Mouse (Mus musculus) intestine, embryonic 16.5 days (tissue): ENCODE results near the gene Rassf2. TPM values are rescaled to one million over a fixed set of nuclear protein-coding genes. Genes with fewer than 3 reads are reported as not detected.

ENCODE experiments used
- ATAC-seq: fragments of 200-750 bp; cut with Nextera tagmentation; 2 replicates; pipeline ENCODE4 v1.8.0; 2017; ENCODE audit warnings: moderate TSS enrichment, moderate library complexity
- H3K27ac ChIP-seq: fragments of 300-500 bp; sonication (generic); 2 replicates; pipeline ENCODE4 v1.5.1; 2014; ENCODE audit warnings: mild to moderate bottlenecking, low read length
- H3K27me3 ChIP-seq: fragments of 300-500 bp; sonication (generic); replicated peaks from 2 replicates; pipeline ENCODE4 v1.6.1; 2014; ENCODE audit warnings: low read length, control low read depth, mixed read lengths; ENCODE audit not compliant: control insufficient read depth, insufficient read depth
- H3K36me3 ChIP-seq: fragments of 300-500 bp; sonication (generic); 2 replicates; pipeline ENCODE4 v1.6.1; 2014; ENCODE audit warnings: low read length, control low read depth; ENCODE audit not compliant: control insufficient read depth, insufficient read depth
- H3K4me1 ChIP-seq: fragments of 300-500 bp; sonication (generic); 2 replicates; pipeline ENCODE4 v1.6.1; 2014; ENCODE audit warnings: low read length, control low read depth, mixed read lengths; ENCODE audit not compliant: control insufficient read depth, insufficient read depth
- H3K4me2 ChIP-seq: fragments of 300-500 bp; sonication (generic); 2 replicates; pipeline ENCODE4 v1.6.1; 2014; ENCODE audit warnings: low read depth, low read length, control low read depth
- H3K4me3 ChIP-seq: fragments of 300-500 bp; sonication (generic); 2 replicates; pipeline ENCODE4 v1.5.1; 2014; ENCODE audit warnings: mild to moderate bottlenecking, low read length
- H3K9ac ChIP-seq: fragments of 300-500 bp; sonication (generic); 2 replicates; pipeline ENCODE4 v1.6.1; 2014; ENCODE audit warnings: low read depth, low read length
- H3K9me3 ChIP-seq: fragments of 300-500 bp; sonication (generic); 2 replicates; pipeline ENCODE4 v1.6.1; 2016; ENCODE audit warnings: low read length, control low read depth; ENCODE audit not compliant: control insufficient read depth
- WGBS: fragments of 180-500 bp; shearing (Covaris S2); extraction: QIAGEN DNeasy Blood & Tissue Kit; methylation state at CpG from one replicate; pipeline ENCODE4 v1.1.7; 2014; 5-methylcytosine and 5-hydroxymethylcytosine counted together
- polyA plus RNA-seq: library from polyadenylated mRNA; unstranded; fragments of >200 nt; fragmentation: Nextera tagmentation; extraction: Ambion mirVana; gene quantifications from 2 replicates; pipeline ENCODE4 v1.2.1, GENCODE M21; 2015

The Rassf2 gene
- 8.2 and 9.0 TPM in 2 replicates for polyA plus RNA-seq

GRCm38 (mm10) chr2:132029646-132030417, at the start of gene Rassf2:
Rassf2 (minus strand) TSS chr2:132030258.
- Histone ChIP-seq H3K9ac (peak within 1 kb of the TSS; percentile 71), H3K27ac (peak within 1 kb of the TSS; percentile 78), H3K4me2 (peak within 1 kb of the TSS; percentile 98), H3K4me3 (peak within 1 kb of the TSS; percentile 69), H3K4me1 (peaks cover 21% of the 10 kb centered on the region; the same call in 1 of the 2 replicates), H3K9me3 (no peaks in the 10 kb centered on the region), H3K27me3 (0 out of 2 replicates have a peak, but pooled peaks cover 11% of the 10 kb centered on the region), H3K36me3 (no peaks in the 10 kb centered on the region)
- ATAC-seq = peak; percentile 94
- 0% methylated on average over 29 of the region's 48 CpGs for WGBS

DNA sequence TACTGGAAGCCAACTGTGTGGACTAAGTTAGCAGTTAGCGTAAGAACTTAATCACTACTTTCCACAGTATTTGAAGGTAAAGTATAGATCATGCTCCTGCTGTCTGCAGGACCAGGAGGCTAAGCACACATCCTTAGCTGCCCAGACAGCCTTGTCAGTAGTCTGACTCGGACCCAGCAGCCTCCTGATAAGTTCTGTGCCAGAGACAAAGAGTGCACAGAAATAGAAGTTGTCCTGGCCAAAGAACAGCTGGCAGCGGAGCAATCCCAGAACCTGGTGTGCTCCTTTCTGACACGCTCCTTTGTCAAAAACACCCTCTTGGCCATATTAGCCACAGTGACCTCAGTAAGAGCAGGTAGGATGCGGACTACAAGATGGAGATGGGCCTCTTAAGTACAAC, 49.1 kb upstream of the Rassf2 start:
- Histone ChIP-seq H3K9me3 (no peaks in the 10 kb centered on the region), H3K36me3 (0 out of 2 replicates have a peak, but pooled peaks cover 8% of the 10 kb centered on the region), H3K4me1 (no peaks in the 10 kb centered on the region), H3K27ac (no peak overlapping the region), H3K4me2 (no peak overlapping the region), H3K27me3 (no peaks in the 10 kb centered on the region), H3K9ac (no peak overlapping the region), H3K4me3 (no peak overlapping the region)
- ATAC-seq = no peak
- WGBS = 80% methylated on average over 5 of the region's 5 CpGs

DNA sequence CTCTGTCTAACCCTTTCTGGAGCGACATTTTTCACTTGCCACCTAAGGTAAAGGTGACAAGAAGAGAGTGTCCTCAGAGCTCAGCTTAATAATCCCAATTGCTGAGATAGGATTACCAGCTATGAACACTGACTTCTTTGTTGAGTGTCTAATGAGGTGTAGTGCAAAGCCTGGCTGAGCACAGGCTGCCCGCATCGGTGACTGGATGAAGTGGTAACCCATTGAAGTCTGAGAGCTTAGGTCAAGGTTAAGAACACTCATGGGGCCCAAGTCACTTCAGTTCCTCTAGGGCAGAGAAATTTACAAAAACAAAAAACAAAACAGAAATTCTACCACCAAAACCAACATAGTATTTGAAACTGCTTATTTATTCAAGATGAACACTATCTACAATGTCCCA, 43.0 kb upstream of the Rassf2 start:
- Histone ChIP-seq H3K27me3 (no peaks in the 10 kb centered on the region), H3K9me3 (no peaks in the 10 kb centered on the region), H3K36me3 (peaks cover 13% of the 10 kb centered on the region; the same call in 1 of the 2 replicates), H3K9ac (no peak overlapping the region), H3K27ac (no peak overlapping the region), H3K4me1 (no peaks in the 10 kb centered on the region), H3K4me3 (no peak overlapping the region), H3K4me2 (no peak overlapping the region)
- ATAC-seq = no peak
- WGBS = 84% methylated on average over 3 of the region's 3 CpGs

GRCm38 (mm10) chr2:132069985-132070735, 40.1 kb upstream of the Rassf2 start:
- Histone ChIP-seq H3K9ac (no peak overlapping the region), H3K4me1 (no peaks in the 10 kb centered on the region), H3K4me3 (no peak overlapping the region), H3K27me3 (no peaks in the 10 kb centered on the region), H3K36me3 (peaks cover 13% of the 10 kb centered on the region; the same call in 1 of the 2 replicates), H3K4me2 (no peak overlapping the region), H3K27ac (no peak overlapping the region), H3K9me3 (no peaks in the 10 kb centered on the region)
- ATAC-seq = no peak
- WGBS = 90% methylated on average over 10 of the region's 10 CpGs

- H3K9me3 ChIP-seq = no peaks in the 10 kb centered on the region
- no peak overlapping the region for H3K9ac ChIP-seq
- no peak overlapping the region for H3K4me3 ChIP-seq
- H3K36me3 ChIP-seq = 0 out of 2 replicates have a peak, but pooled peaks cover 2% of the 10 kb centered on the region
- H3K4me1 ChIP-seq = peaks cover 5% of the 10 kb centered on the region; the same call in 1 of the 2 replicates
- whole genome bisulfite sequencing = 58% methylated on average over 11 of the region's 11 CpGs
- no peak overlapping the region; the same call in 1 of the 2 replicates for H3K27ac ChIP-seq
- H3K4me2 ChIP-seq = no peak overlapping the region
- ATAC-seq = peak; percentile 79
- H3K27me3 ChIP-seq = no peaks in the 10 kb centered on the region
Observed at GRCm38 (mm10) chr2:132064185-132064831, 34.2 kb upstream of the Rassf2 start.

GRCm38 (mm10) chr2:132063776-132064175, 33.7 kb upstream of the Rassf2 start:
- Histone ChIP-seq H3K36me3 (0 out of 2 replicates have a peak, but pooled peaks cover 2% of the 10 kb centered on the region), H3K4me3 (no peak overlapping the region), H3K27ac (no peak overlapping the region; the same call in 1 of the 2 replicates), H3K4me1 (peaks cover 5% of the 10 kb centered on the region; the same call in 1 of the 2 replicates), H3K4me2 (no peak overlapping the region), H3K27me3 (no peaks in the 10 kb centered on the region), H3K9ac (no peak overlapping the region), H3K9me3 (no peaks in the 10 kb centered on the region)
- ATAC-seq = peak; percentile 35
- 65% methylated on average over 3 of the region's 3 CpGs for WGBS

DNA sequence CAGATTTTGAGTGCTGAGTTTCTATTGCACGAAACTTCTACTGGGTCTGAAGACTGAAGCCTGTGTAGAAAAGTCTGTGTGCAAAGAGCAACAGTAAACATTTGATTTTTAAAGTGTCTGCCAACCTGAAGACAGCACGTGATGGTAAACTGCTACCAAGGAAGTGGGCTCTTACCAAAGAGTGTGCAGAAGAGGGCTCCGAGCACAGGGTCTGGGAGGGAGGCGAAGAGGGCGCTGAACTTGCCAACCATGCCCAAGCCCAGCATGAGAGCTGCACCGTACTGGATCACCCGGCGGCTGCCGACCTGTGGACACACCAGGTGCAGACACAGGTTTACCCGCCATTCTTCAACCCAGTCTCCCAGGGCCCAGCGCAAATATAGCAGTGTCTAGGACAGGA, 31.8 kb upstream of the Rassf2 start:
- H3K4me3 ChIP-seq = no peak overlapping the region
- no peak overlapping the region for H3K27ac ChIP-seq
- WGBS = 93% methylated on average over 11 of the region's 11 CpGs
- no peak overlapping the region for H3K4me2 ChIP-seq
- H3K4me1 ChIP-seq = peaks cover 5% of the 10 kb centered on the region; the same call in 1 of the 2 replicates
- H3K36me3 ChIP-seq = peaks cover 2% of the 10 kb centered on the region; the same call in 1 of the 2 replicates
- no peaks in the 10 kb centered on the region for H3K27me3 ChIP-seq
- ATAC-seq = no peak
- H3K9ac ChIP-seq = no peak overlapping the region
- no peaks in the 10 kb centered on the region for H3K9me3 ChIP-seq

- H3K36me3 ChIP-seq = peaks cover 7% of the 10 kb centered on the region; the same call in 1 of the 2 replicates
- H3K27me3 ChIP-seq = no peaks in the 10 kb centered on the region
- H3K4me1 ChIP-seq = peaks cover 9% of the 10 kb centered on the region; the same call in 1 of the 2 replicates
- no peak overlapping the region for H3K4me3 ChIP-seq
- H3K9ac ChIP-seq = no peak overlapping the region
- no peak overlapping the region for H3K4me2 ChIP-seq
- no peak for ATAC-seq
- no peaks in the 10 kb centered on the region for H3K9me3 ChIP-seq
- WGBS = 90% methylated on average over 8 of the region's 8 CpGs
- no peak overlapping the region for H3K27ac ChIP-seq
Observed at GRCm38 (mm10) chr2:132059919-132060318, 29.9 kb upstream of the Rassf2 start.

DNA sequence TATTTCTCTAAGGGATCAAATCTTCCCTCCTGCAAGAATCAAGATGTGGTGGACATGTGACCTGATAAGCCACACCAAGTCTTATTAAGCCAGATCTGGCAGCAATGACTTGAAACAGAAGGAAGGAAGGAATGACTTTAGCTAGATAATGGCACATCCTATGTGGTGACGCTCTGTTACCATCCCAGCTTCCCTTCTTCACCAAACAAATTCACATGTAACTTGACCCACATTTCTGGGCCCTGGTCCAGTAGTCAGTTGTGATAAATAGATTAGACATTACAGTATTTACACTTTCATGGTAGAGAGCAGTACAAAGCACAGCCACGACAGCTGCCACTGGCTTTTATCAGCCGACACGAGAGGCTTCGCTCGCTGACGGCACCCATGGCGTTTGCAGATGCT, 25.3 kb upstream of the Rassf2 start:
- H3K4me2 ChIP-seq = no peak overlapping the region
- H3K9me3 ChIP-seq = no peaks in the 10 kb centered on the region
- no peak overlapping the region for H3K4me3 ChIP-seq
- H3K36me3 ChIP-seq = peaks cover 5% of the 10 kb centered on the region; the same call in 1 of the 2 replicates
- H3K27ac ChIP-seq = peak overlapping the region; percentile 35
- no peaks in the 10 kb centered on the region for H3K27me3 ChIP-seq
- ATAC-seq = peak; percentile 72
- WGBS = 54% methylated on average over 8 of the region's 8 CpGs
- H3K9ac ChIP-seq = no peak overlapping the region
- H3K4me1 ChIP-seq = peaks cover 5% of the 10 kb centered on the region; the same call in 1 of the 2 replicates
